Mouse (Mus musculus) liver, embryonic 12.5 days (tissue): ENCODE data around the gene Pdlim4. TPM values are rescaled to one million over a fixed set of nuclear protein-coding genes. Genes with fewer than 3 reads are reported as not detected.
A peak's percentile ranks its signal among the peaks of the same experiment; 100 is the strongest.
"Not testable (repeated sequence)": the region's sequence is repeated elsewhere in the genome, so short reads cannot be mapped to it uniquely, and the experiment has no call there.

ENCODE experiments used
- ATAC-seq: fragments of 200-750 bp; cut with Nextera tagmentation; 2 replicates; pipeline ENCODE4 v1.8.0; 2017; ENCODE audit warnings: moderate number of reproducible peaks, mild to moderate bottlenecking, moderate library complexity
- H3K27ac ChIP-seq: fragments of 300-500 bp; sonication (generic); 2 replicates; pipeline ENCODE4 v1.5.1; 2016; ENCODE audit warnings: mild to moderate bottlenecking
- H3K27me3 ChIP-seq: fragments of 300-500 bp; sonication (generic); replicated peaks from 2 replicates; pipeline ENCODE4 v1.6.1; 2016; ENCODE audit warnings: mild to moderate bottlenecking, moderate library complexity
- H3K36me3 ChIP-seq: fragments of 300-500 bp; sonication (generic); 2 replicates; pipeline ENCODE4 v1.6.1; 2016; ENCODE audit warnings: mild to moderate bottlenecking, moderate library complexity
- H3K4me1 ChIP-seq: fragments of 300-500 bp; sonication (generic); 2 replicates; pipeline ENCODE4 v1.6.1; 2016
- H3K4me2 ChIP-seq: fragments of 300-500 bp; sonication (generic); 2 replicates; pipeline ENCODE4 v1.6.1; 2016; ENCODE audit warnings: mild to moderate bottlenecking, moderate library complexity
- H3K4me3 ChIP-seq: fragments of 300-500 bp; sonication (generic); 2 replicates; pipeline ENCODE4 v1.5.1; 2016; ENCODE audit warnings: mild to moderate bottlenecking, moderate library complexity
- H3K9ac ChIP-seq: fragments of 300-500 bp; sonication (generic); 2 replicates; pipeline ENCODE4 v1.6.1; 2016; ENCODE audit warnings: mild to moderate bottlenecking, moderate library complexity
- H3K9me3 ChIP-seq: fragments of 300-500 bp; sonication (generic); replicated peaks from 2 replicates; pipeline ENCODE4 v1.6.1; 2016; ENCODE audit warnings: mild to moderate bottlenecking, moderate library complexity
- WGBS: fragments of 180-500 bp; shearing (Covaris S2); methylation state at CpG from one replicate; pipeline ENCODE4 v1.1.7; 2016; ENCODE audit not compliant: insufficient replicate concordance; 5-methylcytosine and 5-hydroxymethylcytosine counted together
- polyA plus RNA-seq: library from polyadenylated mRNA; unstranded; fragments of >200 nt; fragmentation: Nextera tagmentation; extraction: Ambion mirVana; gene quantifications from 2 replicates; pipeline ENCODE4 v1.2.1, GENCODE M21; 2016

The Pdlim4 gene
- polyA plus RNA-seq, 1 experiment from 2014 or later = 4.4 TPM

- peak overlapping the region; percentile 95 for H3K9ac ChIP-seq
- WGBS = 16% methylated on average over 1 of the region's 1 CpGs
- peak overlapping the region; percentile 92 for H3K4me2 ChIP-seq
- peaks cover 3% of the 10 kb centered on the region; the same call in 1 of the 2 replicates for H3K27me3 ChIP-seq
- H3K4me1 ChIP-seq = peaks cover 74% of the 10 kb centered on the region
- peak overlapping the region; percentile 92 for H3K4me3 ChIP-seq
- H3K9me3 ChIP-seq = no peaks in the 10 kb centered on the region
- H3K36me3 ChIP-seq = peaks cover 41% of the 10 kb centered on the region
- ATAC-seq = peak; percentile 89
- H3K27ac ChIP-seq = peak overlapping the region; percentile 98
These were observed 42.2 kb downstream of the Pdlim4 start for GRCm38 (mm10) chr11:54026491-54027041.

- Histone ChIP-seq H3K4me1 (peaks cover 74% of the 10 kb centered on the region), H3K27me3 (no peaks in the 10 kb centered on the region), H3K9me3 (no peaks in the 10 kb centered on the region), H3K4me3 (no peak overlapping the region), H3K36me3 (peaks cover 84% of the 10 kb centered on the region), H3K4me2 (peak overlapping the region; percentile 92), H3K9ac (peak overlapping the region; percentile 47; the same call in 1 of the 2 replicates), H3K27ac (0 out of 2 replicates have a peak overlapping the region, but pooled peaks have one; percentile 3)
- no peak for ATAC-seq
- WGBS = 88% methylated on average over 5 of the region's 5 CpGs
These were observed 47.3 kb downstream of the Pdlim4 start for GRCm38 (mm10) chr11:54021396-54022093.

- Histone ChIP-seq H3K4me2 (0 out of 2 replicates have a peak overlapping the region, but pooled peaks have one; percentile 6), H3K4me3 (no peak overlapping the region), H3K9me3 (no peaks in the 10 kb centered on the region), H3K9ac (peak overlapping the region; percentile 39; the same call in 1 of the 2 replicates), H3K27ac (no peak overlapping the region), H3K4me1 (peaks cover 54% of the 10 kb centered on the region), H3K27me3 (no peaks in the 10 kb centered on the region), H3K36me3 (peaks cover 84% of the 10 kb centered on the region)
- WGBS = 77% methylated on average over 3 of the region's 3 CpGs
- ATAC-seq = peak; percentile 53; the same call in 1 of the 2 replicates
These were observed 49.7 kb downstream of the Pdlim4 start for GRCm38 (mm10) chr11:54018893-54019732.

- ATAC-seq = no peak
- H3K36me3 ChIP-seq = peaks cover 87% of the 10 kb centered on the region
- WGBS = 69% methylated on average over 4 of the region's 4 CpGs
These were observed 51.2 kb downstream of the Pdlim4 start for GRCm38 (mm10) chr11:54017596-54017995.

GRCm38 (mm10) chr11:54016051-54016450, 52.8 kb downstream of the Pdlim4 start:
- no peak overlapping the region for H3K4me3 ChIP-seq
- no peaks in the 10 kb centered on the region for H3K9me3 ChIP-seq
- H3K4me1 ChIP-seq = peaks cover 27% of the 10 kb centered on the region
- H3K27ac ChIP-seq = no peak overlapping the region
- no peak overlapping the region for H3K9ac ChIP-seq
- peaks cover 87% of the 10 kb centered on the region for H3K36me3 ChIP-seq
- no peak overlapping the region for H3K4me2 ChIP-seq
- no peak for ATAC-seq
- H3K27me3 ChIP-seq = no peaks in the 10 kb centered on the region
- WGBS = 84% methylated on average over 8 of the region's 8 CpGs

More at GRCm38 (mm10) chr11:54017596-54017995, 51.2 kb downstream of the Pdlim4 start:
- Histone ChIP-seq H3K4me3 (no peak overlapping the region), H3K9ac (no peak overlapping the region), H3K27ac (no peak overlapping the region), H3K9me3 (no peaks in the 10 kb centered on the region), H3K4me2 (no peak overlapping the region), H3K4me1 (peaks cover 40% of the 10 kb centered on the region), H3K27me3 (no peaks in the 10 kb centered on the region)

- no peak overlapping the region for H3K4me2 ChIP-seq
- H3K4me3 ChIP-seq = no peak overlapping the region
- H3K9me3 ChIP-seq = no peaks in the 10 kb centered on the region
- ATAC-seq = no peak
- WGBS = 91% methylated on average over 5 of the region's 5 CpGs
- peaks cover 24% of the 10 kb centered on the region for H3K4me1 ChIP-seq
- no peak overlapping the region for H3K9ac ChIP-seq
- H3K27ac ChIP-seq = no peak overlapping the region
- peaks cover 91% of the 10 kb centered on the region for H3K36me3 ChIP-seq
- no peaks in the 10 kb centered on the region for H3K27me3 ChIP-seq
These were observed 55.9 kb downstream of the Pdlim4 start for GRCm38 (mm10) chr11:54012961-54013360.

- H3K27ac ChIP-seq = no peak overlapping the region
- no peak for ATAC-seq
- WGBS = 80% methylated on average over 2 of the region's 2 CpGs
- H3K27me3 ChIP-seq = no peaks in the 10 kb centered on the region
- peaks cover 38% of the 10 kb centered on the region for H3K4me1 ChIP-seq
- no peak overlapping the region for H3K4me3 ChIP-seq
- H3K36me3 ChIP-seq = peaks cover 91% of the 10 kb centered on the region
- H3K9ac ChIP-seq = no peak overlapping the region
- H3K9me3 ChIP-seq = no peaks in the 10 kb centered on the region
- H3K4me2 ChIP-seq = no peak overlapping the region
These were observed 57.6 kb downstream of the Pdlim4 start for GRCm38 (mm10) chr11:54011255-54011654.

GRCm38 (mm10) chr11:54008416-54008920, 60.3 kb downstream of the Pdlim4 start:
- Histone ChIP-seq H3K36me3 (peaks cover 83% of the 10 kb centered on the region), H3K4me3 (no peak overlapping the region), H3K4me2 (no peak overlapping the region), H3K9me3 (no peaks in the 10 kb centered on the region), H3K27ac (0 out of 2 replicates have a peak overlapping the region, but pooled peaks have one; percentile 96), H3K27me3 (no peaks in the 10 kb centered on the region), H3K4me1 (peaks cover 66% of the 10 kb centered on the region), H3K9ac (no peak overlapping the region; the same call in 1 of the 2 replicates)
- no peak for ATAC-seq
- 79% methylated on average over 10 of the region's 10 CpGs for WGBS

- H3K4me1 ChIP-seq = peaks cover 74% of the 10 kb centered on the region
- H3K27me3 ChIP-seq = no peaks in the 10 kb centered on the region
- H3K4me2 ChIP-seq = peak overlapping the region; percentile 68
- H3K4me3 ChIP-seq = no peak overlapping the region
- WGBS = 86% methylated on average over 11 of the region's 11 CpGs
- H3K36me3 ChIP-seq = peaks cover 83% of the 10 kb centered on the region
- 0 out of 2 replicates have a peak overlapping the region, but pooled peaks have one; percentile 8 for H3K9ac ChIP-seq
- H3K9me3 ChIP-seq = no peaks in the 10 kb centered on the region
- no peak for ATAC-seq
- peak overlapping the region; percentile 96 for H3K27ac ChIP-seq
These were observed 61.1 kb downstream of the Pdlim4 start for GRCm38 (mm10) chr11:54007717-54008116.

GRCm38 (mm10) chr11:54006901-54007300, 61.9 kb downstream of the Pdlim4 start:
- Histone ChIP-seq H3K4me2 (peak overlapping the region; percentile 68), H3K9ac (peak overlapping the region; percentile 66)

GRCm38 (mm10) chr11:54006362-54006761, 62.5 kb downstream of the Pdlim4 start:
- peak overlapping the region; percentile 66 for H3K9ac ChIP-seq
- not testable (repeated sequence) for H3K27me3 ChIP-seq, H3K9me3 ChIP-seq
- peak overlapping the region; percentile 68 for H3K4me2 ChIP-seq
- peak overlapping the region; percentile 96 for H3K27ac ChIP-seq
- peaks cover 78% of the 10 kb centered on the region for H3K4me1 ChIP-seq
- 0 out of 2 replicates have a peak overlapping the region, but pooled peaks have one; percentile 25 for H3K4me3 ChIP-seq
- peaks cover 83% of the 10 kb centered on the region for H3K36me3 ChIP-seq
- WGBS = 13% methylated on average over 5 of the region's 5 CpGs
- ATAC-seq = peak; percentile 73

More at GRCm38 (mm10) chr11:54006901-54007300, 61.9 kb downstream of the Pdlim4 start:
- no peaks in the 10 kb centered on the region for H3K27me3 ChIP-seq
- 86% methylated on average over 4 of the region's 4 CpGs for WGBS
- H3K36me3 ChIP-seq = peaks cover 83% of the 10 kb centered on the region
- ATAC-seq = no peak
- no peaks in the 10 kb centered on the region for H3K9me3 ChIP-seq
- peak overlapping the region; percentile 25; the same call in 1 of the 2 replicates for H3K4me3 ChIP-seq
- H3K4me1 ChIP-seq = peaks cover 78% of the 10 kb centered on the region
- H3K27ac ChIP-seq = peak overlapping the region; percentile 96
